Mouse (Mus musculus): ENCODE results near the gene Cux1. TPM values are rescaled to one million over a fixed set of nuclear protein-coding genes. Genes with fewer than 3 reads are reported as not detected.

The Cux1 gene
- polyA plus RNA-seq, 1 experiment: 164 TPM

GRCm38 (mm10) chr5:136502491-136503086, 64.7 kb downstream of the Cux1 start:
- Histone ChIP-seq H3K4me1 (replicated peaks; ENCODE audit: control insufficient read depth, insufficient read depth, low read length) (peaks cover 34% of the 10 kb centered on the region), H3K4me3 (ENCODE audit: control insufficient read depth, insufficient read depth, low read length) (no peak overlapping the region), H3K27me3 (ENCODE audit: control insufficient read depth, insufficient read depth, low read length) (no peaks in the 10 kb centered on the region), H3K36me3 (ENCODE audit: control insufficient read depth, insufficient read depth, low read length) (no peaks in the 10 kb centered on the region), H3K27ac (ENCODE audit: control insufficient read depth, insufficient read depth, low read length) (no peak overlapping the region)
- DNase-seq: no peak
- 74% methylated on average over 5 of the region's 5 CpGs for WGBS
- no peak for TF ChIP-seq POLR2A (IDR thresholded peaks at IDR 0.05; ENCODE audit: control insufficient read depth, extremely low read depth, insufficient read depth, low read length, poor library complexity)

DNA sequence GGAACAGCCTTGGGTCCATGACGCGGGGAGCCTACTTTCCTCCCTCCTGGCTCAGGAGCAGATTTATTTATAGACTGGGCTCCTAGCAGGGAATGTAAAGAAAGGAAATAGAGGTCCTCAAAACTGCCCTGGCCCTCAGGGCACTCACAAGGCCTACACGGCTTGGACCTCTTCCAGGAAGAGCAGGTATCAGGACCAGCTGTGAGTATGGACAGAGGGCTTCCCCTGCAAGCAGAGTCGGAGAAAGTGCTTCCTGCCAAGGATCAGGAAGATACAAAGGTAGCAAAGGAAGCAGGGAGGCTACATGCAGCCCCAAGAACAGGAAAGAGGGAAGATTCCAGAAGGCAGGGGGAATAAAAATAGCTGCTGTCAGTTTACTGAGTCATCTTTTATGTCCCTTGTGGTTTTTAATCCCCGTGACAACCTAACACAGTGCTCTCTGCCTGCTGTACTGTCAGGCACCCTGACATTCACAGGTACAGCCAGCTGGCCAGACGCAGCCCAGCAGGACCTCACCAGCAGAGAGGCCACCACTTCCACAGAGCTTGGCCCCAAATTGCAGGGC, 66.9 kb downstream of the Cux1 start:
- 20% methylated on average over 6 of the region's 6 CpGs for WGBS
- H3K4me1 ChIP-seq (replicated peaks; ENCODE audit: control insufficient read depth, insufficient read depth, low read length): peaks cover 38% of the 10 kb centered on the region
- H3K27ac ChIP-seq (ENCODE audit: control insufficient read depth, insufficient read depth, low read length): no peak overlapping the region
- no peak overlapping the region for H3K4me3 ChIP-seq (ENCODE audit: control insufficient read depth, insufficient read depth, low read length)
- DNase-seq: no peak
- TF ChIP-seq POLR2A (IDR thresholded peaks at IDR 0.05; ENCODE audit: control insufficient read depth, extremely low read depth, insufficient read depth, low read length, poor library complexity): no peak
- no peak for TF ChIP-seq CTCF (IDR thresholded peaks at IDR 0.05; ENCODE audit: borderline replicate concordance, control insufficient read depth, extremely low read depth, insufficient read depth, low read length, poor library complexity)
- H3K27me3 ChIP-seq (ENCODE audit: control insufficient read depth, insufficient read depth, low read length): no peaks in the 10 kb centered on the region
- no peaks in the 10 kb centered on the region for H3K36me3 ChIP-seq (ENCODE audit: control insufficient read depth, insufficient read depth, low read length)

DNA sequence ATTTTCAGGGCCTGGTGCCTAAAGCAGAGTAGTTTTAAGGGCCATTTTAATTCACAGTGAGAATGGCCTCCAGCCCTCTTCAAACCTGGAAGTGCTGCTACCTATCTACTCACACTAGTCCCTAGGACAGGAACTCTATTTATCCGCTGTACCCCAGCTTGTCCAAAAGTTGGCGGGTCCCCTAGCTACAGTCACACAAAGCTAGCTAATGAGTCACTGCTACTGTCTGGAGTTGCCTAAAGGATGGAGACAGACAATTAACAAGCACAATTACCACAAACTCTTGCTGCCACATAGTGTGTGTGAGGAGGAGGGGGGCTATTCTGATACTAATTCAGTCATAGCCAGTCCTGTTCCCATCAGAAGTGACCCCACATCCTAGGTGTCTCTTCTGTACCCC, 68.0 kb downstream of the Cux1 start:
- Histone ChIP-seq H3K36me3 (ENCODE audit: control insufficient read depth, insufficient read depth, low read length) (no peaks in the 10 kb centered on the region), H3K27me3 (ENCODE audit: control insufficient read depth, insufficient read depth, low read length) (no peaks in the 10 kb centered on the region), H3K4me3 (ENCODE audit: control insufficient read depth, insufficient read depth, low read length) (no peak overlapping the region), H3K27ac (ENCODE audit: control insufficient read depth, insufficient read depth, low read length) (no peak overlapping the region), H3K4me1 (replicated peaks; ENCODE audit: control insufficient read depth, insufficient read depth, low read length) (peaks cover 39% of the 10 kb centered on the region)
- TF ChIP-seq POLR2A (IDR thresholded peaks at IDR 0.05; ENCODE audit: control insufficient read depth, extremely low read depth, insufficient read depth, low read length, poor library complexity): no peak
- no peak for DNase-seq
- 89% methylated on average over 2 of the region's 2 CpGs for WGBS

DNA sequence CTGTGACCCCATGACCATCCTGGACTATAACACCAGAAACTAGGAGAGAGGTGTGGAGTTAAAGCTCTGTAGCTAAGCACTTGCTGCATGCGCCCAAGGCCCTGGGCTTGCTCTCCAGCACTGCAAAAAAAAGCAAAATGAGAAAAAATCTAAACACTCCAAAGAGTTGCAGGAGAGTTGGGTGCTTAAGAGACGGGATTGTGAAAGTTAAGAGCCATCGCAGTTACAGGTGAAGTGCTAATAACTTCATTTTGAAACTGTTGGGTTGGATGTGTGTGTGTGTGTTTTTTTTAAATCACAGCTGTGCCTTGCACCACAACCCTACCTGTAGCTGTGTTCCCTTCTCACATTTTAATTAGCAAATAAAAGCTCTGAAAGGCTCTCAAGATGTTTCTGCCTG, 68.5 kb downstream of the Cux1 start:
- Histone ChIP-seq H3K27ac (ENCODE audit: control insufficient read depth, insufficient read depth, low read length) (no peak overlapping the region), H3K4me3 (ENCODE audit: control insufficient read depth, insufficient read depth, low read length) (no peak overlapping the region), H3K36me3 (ENCODE audit: control insufficient read depth, insufficient read depth, low read length) (no peaks in the 10 kb centered on the region), H3K27me3 (ENCODE audit: control insufficient read depth, insufficient read depth, low read length) (no peaks in the 10 kb centered on the region), H3K4me1 (replicated peaks; ENCODE audit: control insufficient read depth, insufficient read depth, low read length) (peaks cover 35% of the 10 kb centered on the region)
- DNase-seq: no peak
- TF ChIP-seq CTCF (IDR thresholded peaks at IDR 0.05; ENCODE audit: borderline replicate concordance, control insufficient read depth, extremely low read depth, insufficient read depth, low read length, poor library complexity) (no peak), POLR2A (IDR thresholded peaks at IDR 0.05; ENCODE audit: control insufficient read depth, extremely low read depth, insufficient read depth, low read length, poor library complexity) (no peak)
- WGBS: 95% methylated on average over 3 of the region's 3 CpGs

GRCm38 (mm10) chr5:136497301-136497700, 70.0 kb downstream of the Cux1 start:
- WGBS: 96% methylated on average over 2 of the region's 2 CpGs
- H3K27ac ChIP-seq (ENCODE audit: control insufficient read depth, insufficient read depth, low read length): no peak overlapping the region
- H3K4me1 ChIP-seq (replicated peaks; ENCODE audit: control insufficient read depth, insufficient read depth, low read length): peaks cover 28% of the 10 kb centered on the region
- no peaks in the 10 kb centered on the region for H3K36me3 ChIP-seq (ENCODE audit: control insufficient read depth, insufficient read depth, low read length)
- H3K4me3 ChIP-seq (ENCODE audit: control insufficient read depth, insufficient read depth, low read length): no peak overlapping the region
- H3K27me3 ChIP-seq (ENCODE audit: control insufficient read depth, insufficient read depth, low read length): no peaks in the 10 kb centered on the region
- no peak for TF ChIP-seq POLR2A (IDR thresholded peaks at IDR 0.05; ENCODE audit: control insufficient read depth, extremely low read depth, insufficient read depth, low read length, poor library complexity)
- TF ChIP-seq CTCF (IDR thresholded peaks at IDR 0.05; ENCODE audit: borderline replicate concordance, control insufficient read depth, extremely low read depth, insufficient read depth, low read length, poor library complexity): no peak
- DNase-seq: no peak

DNA sequence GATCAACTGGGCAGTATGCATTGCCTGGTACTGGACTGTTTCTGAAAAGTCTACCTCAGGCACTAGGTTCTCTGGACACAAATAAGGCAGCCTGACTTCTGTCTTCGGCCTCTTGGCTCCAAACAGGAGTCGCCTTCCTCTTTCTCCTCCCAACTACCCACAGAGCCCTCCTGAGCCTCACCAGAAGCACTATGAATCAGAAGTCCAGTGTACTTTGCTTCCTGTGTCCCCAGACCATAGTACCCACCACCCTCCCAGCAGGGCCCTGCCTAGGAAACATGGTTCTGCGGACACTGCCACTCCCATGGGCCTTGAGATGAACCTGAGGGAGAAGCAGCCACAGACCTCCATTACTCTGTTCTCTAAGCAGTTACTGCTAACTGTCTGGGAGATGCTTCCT, 71.7 kb downstream of the Cux1 start:
- 85% methylated on average over 3 of the region's 3 CpGs for WGBS
- peaks cover 13% of the 10 kb centered on the region for H3K4me1 ChIP-seq (replicated peaks; ENCODE audit: control insufficient read depth, insufficient read depth, low read length)
- no peak overlapping the region for H3K27ac ChIP-seq (ENCODE audit: control insufficient read depth, insufficient read depth, low read length)
- no peaks in the 10 kb centered on the region for H3K27me3 ChIP-seq (ENCODE audit: control insufficient read depth, insufficient read depth, low read length)
- H3K36me3 ChIP-seq (ENCODE audit: control insufficient read depth, insufficient read depth, low read length): no peaks in the 10 kb centered on the region
- TF ChIP-seq CTCF (IDR thresholded peaks at IDR 0.05; ENCODE audit: borderline replicate concordance, control insufficient read depth, extremely low read depth, insufficient read depth, low read length, poor library complexity): no peak
- no peak for TF ChIP-seq POLR2A (IDR thresholded peaks at IDR 0.05; ENCODE audit: control insufficient read depth, extremely low read depth, insufficient read depth, low read length, poor library complexity)
- H3K4me3 ChIP-seq (ENCODE audit: control insufficient read depth, insufficient read depth, low read length): no peak overlapping the region
- DNase-seq: no peak

- TF ChIP-seq POLR2A (IDR thresholded peaks at IDR 0.05; ENCODE audit: control insufficient read depth, extremely low read depth, insufficient read depth, low read length, poor library complexity): no peak
- no peak for TF ChIP-seq CTCF (IDR thresholded peaks at IDR 0.05; ENCODE audit: borderline replicate concordance, control insufficient read depth, extremely low read depth, insufficient read depth, low read length, poor library complexity)
- Histone ChIP-seq H3K4me1 (replicated peaks; ENCODE audit: control insufficient read depth, insufficient read depth, low read length) (peaks cover 6% of the 10 kb centered on the region), H3K4me3 (ENCODE audit: control insufficient read depth, insufficient read depth, low read length) (no peak overlapping the region), H3K36me3 (ENCODE audit: control insufficient read depth, insufficient read depth, low read length) (no peaks in the 10 kb centered on the region), H3K27me3 (ENCODE audit: control insufficient read depth, insufficient read depth, low read length) (no peaks in the 10 kb centered on the region), H3K27ac (ENCODE audit: control insufficient read depth, insufficient read depth, low read length) (no peak overlapping the region)
- 95% methylated on average over 7 of the region's 7 CpGs for WGBS
- DNase-seq: no peak
Observed at GRCm38 (mm10) chr5:136494927-136495326, 72.4 kb downstream of the Cux1 start.
